Mouse (Mus musculus) brain, embryonic 14.5 days (tissue): ENCODE results near the gene Apoc4.

Experiments used
- CTCF ChIP-seq: fragments of 200-500 bp; IDR thresholded peaks from 2 replicates; pipeline ENCODE4 v1.5.1; 2012; ENCODE audit warnings: inconsistent platforms, mild to moderate bottlenecking, moderate library complexity, borderline replicate concordance; ENCODE audit not compliant: insufficient read depth, insufficient read length; ENCODE audit errors: extremely low read depth
- POLR2A ChIP-seq: fragments of 200-500 bp; IDR thresholded peaks from 2 replicates; pipeline ENCODE4 v1.6.1; 2012; ENCODE audit warnings: mild to moderate bottlenecking, inconsistent platforms, borderline replicate concordance; ENCODE audit not compliant: poor library complexity, insufficient read depth, insufficient read length, severe bottlenecking; ENCODE audit errors: extremely low read depth

- no peak for TF ChIP-seq CTCF
- TF ChIP-seq POLR2A: no peak
Observed at GRCm38 (mm10) chr7:19629361-19629734, 51.9 kb downstream of the Apoc4 start, which contains the start of gene Relb.
